17 mouse cellular contexts compared by ENCODE assay signal in the genomic region with DNA sequence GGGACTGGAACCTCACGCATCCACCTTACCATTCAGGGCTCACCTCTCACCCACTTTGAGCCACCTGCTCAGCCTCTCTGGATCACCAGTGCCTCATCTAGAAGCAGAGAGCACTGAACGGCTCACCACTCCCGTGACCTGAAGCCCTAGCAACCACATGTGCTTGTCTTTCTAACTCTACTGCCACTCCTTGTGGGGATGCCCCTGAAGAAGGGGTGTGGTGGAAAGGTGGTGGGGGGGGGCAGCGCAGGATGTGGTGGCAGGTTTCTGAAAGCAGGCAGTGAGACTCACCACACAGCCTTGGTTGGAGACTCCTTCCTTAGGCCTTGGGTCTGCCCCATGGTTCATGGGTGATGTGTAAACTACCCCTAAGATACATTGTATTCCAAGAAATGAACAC.
DNase-seq lines count a peak whose midpoint lies in the region; ATAC-seq and TF ChIP-seq lines count a peak whose summit lies in the region.
"Had no signal": no experiment of that assay in that cellular context is flagged by ENCODE, and none has a peak within 500 bp of the region (broad histone marks: within the 10 kb centered on the region; RNA-seq: fewer than 3 reads in every experiment).

No protein-coding gene starts in this region.

- no peak for DNase-seq in forebrain, embryonic 10.5 days (ENCODE audit: extremely low spot score, low spot score)
- DNase-seq in B cell, adult 2 months, result peak; percentile 44 to 64
- DNase-seq in induced T-regulatory cell, adult 2 months (ENCODE audit: low read depth), result peak; percentile 88
- no peak for DNase-seq in adrenal gland, postnatal 10 days
- DNase-seq in liver, postnatal 0 days, result no peak
- DNase-seq in right cerebral cortex, postnatal 10 days (ENCODE audit: low spot score in 2 of 2), result no peak
- DNase-seq: cerebellum, postnatal 25 days; heart, postnatal 4 days; right cerebral cortex, postnatal 4 days had no signal

- H3K36me3 ChIP-seq in forebrain, embryonic 10.5 days (replicated peaks), result no peaks in the 10 kb centered on the region
- H3K36me3 ChIP-seq in forebrain, embryonic 12.5 days (replicated peaks), result no peaks in the 10 kb centered on the region
- H3K36me3 ChIP-seq in stomach, embryonic 16.5 days (ENCODE audit: control insufficient read depth, insufficient read depth, low read length), result no peaks in the 10 kb centered on the region
- H3K36me3 ChIP-seq in liver, postnatal 0 days (replicated peaks; ENCODE audit: insufficient read depth, low read length), result no peaks in the 10 kb centered on the region
- H3K36me3 ChIP-seq: embryonic facial prominence, embryonic 13.5 days; G1E; heart, embryonic 12.5 days; limb, embryonic 15.5 days had no signal

- H3K4me1 ChIP-seq in forebrain, embryonic 10.5 days, result peaks cover 28% of the 10 kb centered on the region
- peaks cover 21% of the 10 kb centered on the region for H3K4me1 ChIP-seq in forebrain, embryonic 12.5 days
- peaks cover 17% of the 10 kb centered on the region for H3K4me1 ChIP-seq in stomach, embryonic 16.5 days (ENCODE audit: control insufficient read depth, insufficient read depth, low read length)
- no peaks in the 10 kb centered on the region for H3K4me1 ChIP-seq in liver, postnatal 0 days (ENCODE audit: insufficient read depth)

- peak overlapping the region; percentile 35; the same call in 1 of the 2 replicates for H3K27ac ChIP-seq in forebrain, embryonic 10.5 days
- no peak overlapping the region for H3K27ac ChIP-seq in forebrain, embryonic 12.5 days
- peak overlapping the region; percentile 86; the same call in 1 of the 2 replicates for H3K27ac ChIP-seq in stomach, embryonic 16.5 days (ENCODE audit: low read length)
- no peak overlapping the region for H3K27ac ChIP-seq in liver, postnatal 0 days (ENCODE audit: low read depth)
- H3K27ac ChIP-seq: kidney, postnatal 0 days had no signal

- no peak overlapping the region for H3K4me3 ChIP-seq in forebrain, embryonic 10.5 days
- no peak overlapping the region for H3K4me3 ChIP-seq in forebrain, embryonic 12.5 days (replicated peaks)
- H3K4me3 ChIP-seq in stomach, embryonic 16.5 days (replicated peaks; ENCODE audit: low read length), result no peak overlapping the region
- H3K4me3 ChIP-seq in liver, postnatal 0 days (ENCODE audit: low read depth, low read length), result no peak overlapping the region
- H3K4me3 ChIP-seq: embryonic facial prominence, embryonic 13.5 days; heart, embryonic 12.5 days; limb, embryonic 15.5 days had no signal

- H3K27me3 ChIP-seq in forebrain, embryonic 10.5 days (ENCODE audit: poor library complexity, severe bottlenecking), result peaks cover 12% of the 10 kb centered on the region
- H3K27me3 ChIP-seq in forebrain, embryonic 12.5 days, result peaks cover 11% of the 10 kb centered on the region
- no peaks in the 10 kb centered on the region for H3K27me3 ChIP-seq in stomach, embryonic 16.5 days (ENCODE audit: control insufficient read depth, insufficient read depth, low read length)
- H3K27me3 ChIP-seq in liver, postnatal 0 days (ENCODE audit: insufficient read depth, low read length), result no peaks in the 10 kb centered on the region
- H3K27me3 ChIP-seq: embryonic facial prominence, embryonic 13.5 days; limb, embryonic 15.5 days had no signal

- no peak for ATAC-seq in forebrain, embryonic 12.5 days (ENCODE audit: low FRiP score)
- ATAC-seq in stomach, embryonic 16.5 days (ENCODE audit: insufficient read depth, low FRiP score), result no peak
- no peak for ATAC-seq in liver, postnatal 0 days

- WGBS in forebrain, embryonic 10.5 days, result 88% methylated on average over 4 of the region's 4 CpGs
- WGBS in forebrain, embryonic 12.5 days, result 90% methylated on average over 4 of the region's 4 CpGs
- 87% methylated on average over 4 of the region's 4 CpGs for WGBS in stomach, embryonic 16.5 days
- 80% methylated on average over 4 of the region's 4 CpGs for WGBS in liver, postnatal 0 days (ENCODE audit: insufficient replicate concordance)

- no peak overlapping the region for H3K4me2 ChIP-seq in forebrain, embryonic 12.5 days
- H3K4me2 ChIP-seq in stomach, embryonic 16.5 days (ENCODE audit: low read depth, low read length), result no peak overlapping the region
- H3K4me2 ChIP-seq in liver, postnatal 0 days (ENCODE audit: low read depth, low read length), result no peak overlapping the region
- H3K4me2 ChIP-seq: limb, embryonic 15.5 days had no signal

- H3K9ac ChIP-seq in forebrain, embryonic 12.5 days, result no peak overlapping the region
- no peak overlapping the region for H3K9ac ChIP-seq in stomach, embryonic 16.5 days (ENCODE audit: low read length)
- H3K9ac ChIP-seq in liver, postnatal 0 days (replicated peaks), result no peak overlapping the region
- H3K9ac ChIP-seq: embryonic facial prominence, embryonic 13.5 days; heart, embryonic 12.5 days; limb, embryonic 15.5 days; lung, embryonic 14.5 days had no signal

- TF ChIP-seq EP300 in liver, postnatal 0 days (IDR thresholded peaks at IDR 0.05; ENCODE audit: low read depth), result no peak

- no peak for TF ChIP-seq CTCF in liver, postnatal 0 days (IDR thresholded peaks at IDR 0.05; ENCODE audit: low read depth)

- no peaks in the 10 kb centered on the region for H3K9me3 ChIP-seq in forebrain, embryonic 10.5 days
- no peaks in the 10 kb centered on the region for H3K9me3 ChIP-seq in forebrain, embryonic 12.5 days
- no peaks in the 10 kb centered on the region for H3K9me3 ChIP-seq in stomach, embryonic 16.5 days (replicated peaks; ENCODE audit: control insufficient read depth, low read length)
- no peaks in the 10 kb centered on the region for H3K9me3 ChIP-seq in liver, postnatal 0 days (ENCODE audit: low read length)
- H3K9me3 ChIP-seq: embryonic facial prominence, embryonic 13.5 days; G1E; heart, embryonic 12.5 days; limb, embryonic 15.5 days had no signal

Comparison
In these comparisons a context has a peak if more than half of its experiments do, and no peak if none do; other contexts are left out.
1. H3K27ac ChIP-seq: peak in forebrain, embryonic 10.5 days (single experiment) and stomach, embryonic 16.5 days (single experiment); none in forebrain, embryonic 12.5 days (single experiment) and liver, postnatal 0 days (single experiment).
2. DNase-seq: peak in B cell, adult 2 months (2 of 2) and induced T-regulatory cell, adult 2 months (single experiment); none in forebrain, embryonic 10.5 days (single experiment), adrenal gland, postnatal 10 days (single experiment), liver, postnatal 0 days (single experiment) and right cerebral cortex, postnatal 10 days (0 of 2).